Mouse (Mus musculus) limb, embryonic 13.5 days (tissue): Measurements from ENCODE around the gene Ip6k1. TPM values are rescaled to one million over a fixed set of nuclear protein-coding genes. Genes with fewer than 3 reads are reported as not detected.
"Not testable (repeated sequence)": the region's sequence is repeated elsewhere in the genome, so short reads cannot be mapped to it uniquely, and the experiment has no call there.

Source experiments
- ATAC-seq: fragments of 200-750 bp; cut with Nextera tagmentation; 2 replicates; pipeline ENCODE4 v1.8.0; 2017; ENCODE audit warnings: low read depth, moderate number of reproducible peaks, moderate TSS enrichment; ENCODE audit not compliant: low FRiP score
- H3K27ac ChIP-seq: fragments of 300-500 bp; sonication (generic); 2 replicates; pipeline ENCODE4 v1.5.1; 2015; ENCODE audit warnings: inconsistent platforms, mild to moderate bottlenecking, moderate library complexity
- H3K27me3 ChIP-seq: fragments of 300-500 bp; sonication (generic); 2 replicates; pipeline ENCODE4 v1.6.1; 2015; ENCODE audit warnings: mild to moderate bottlenecking, inconsistent platforms
- H3K36me3 ChIP-seq: fragments of 300-500 bp; sonication (generic); 2 replicates; pipeline ENCODE4 v1.6.1; 2015; ENCODE audit warnings: inconsistent platforms, mild to moderate bottlenecking, moderate library complexity
- H3K4me1 ChIP-seq: fragments of 300-500 bp; sonication (generic); 2 replicates; pipeline ENCODE4 v1.6.1; 2015; ENCODE audit warnings: inconsistent platforms
- H3K4me2 ChIP-seq: fragments of 300-500 bp; sonication (generic); replicated peaks from 2 replicates; pipeline ENCODE4 v1.6.1; 2015; ENCODE audit warnings: inconsistent platforms, mild to moderate bottlenecking, moderate library complexity
- H3K4me3 ChIP-seq: fragments of 300-500 bp; sonication (generic); 2 replicates; pipeline ENCODE4 v1.5.1; 2015; ENCODE audit warnings: moderate library complexity, mild to moderate bottlenecking, inconsistent platforms
- H3K9ac ChIP-seq: fragments of 300-500 bp; sonication (generic); 2 replicates; pipeline ENCODE4 v1.6.1; 2015; ENCODE audit warnings: mild to moderate bottlenecking, inconsistent platforms
- H3K9me3 ChIP-seq: fragments of 300-500 bp; sonication (generic); 2 replicates; pipeline ENCODE4 v1.6.1; 2016; ENCODE audit warnings: inconsistent platforms
- WGBS: fragments of 180-500 bp; shearing (Covaris S2); methylation state at CpG from one replicate; pipeline ENCODE4 v1.1.7; 2015; 5-methylcytosine and 5-hydroxymethylcytosine counted together
- polyA plus RNA-seq: library from polyadenylated mRNA; unstranded; fragments of >200 nt; fragmentation: Nextera tagmentation; extraction: Ambion mirVana; gene quantifications from 2 replicates; pipeline ENCODE4 v1.2.1, GENCODE M21; 2015

Gene Ip6k1
- polyA plus RNA-seq, 1 experiment from 2014 or later, result 72.8 TPM

GRCm38 (mm10) chr9:108003531-108003890 is 1.2 kb downstream of the Ip6k1 start:
- H3K27me3 ChIP-seq, result no peaks in the 10 kb centered on the region
- 5% methylated on average over 8 of the region's 8 CpGs for WGBS
- ATAC-seq, result no peak
- peak overlapping the region; percentile 93 for H3K9ac ChIP-seq
- peak overlapping the region; percentile 90; the same call in 1 of the 2 replicates for H3K27ac ChIP-seq
- H3K4me3 ChIP-seq, result peak overlapping the region; percentile 95
- 0 out of 2 replicates have a peak, but pooled peaks cover under 1% of the 10 kb centered on the region for H3K36me3 ChIP-seq
- H3K9me3 ChIP-seq, result no peaks in the 10 kb centered on the region
- peak overlapping the region; percentile 88 for H3K4me2 ChIP-seq
- H3K4me1 ChIP-seq, result peaks cover 24% of the 10 kb centered on the region

- no peak overlapping the region for H3K4me3 ChIP-seq
- no peak overlapping the region for H3K4me2 ChIP-seq
- H3K36me3 ChIP-seq, result peaks cover 11% of the 10 kb centered on the region
- no peaks in the 10 kb centered on the region for H3K27me3 ChIP-seq
- no peak for ATAC-seq
- H3K4me1 ChIP-seq, result peaks cover 18% of the 10 kb centered on the region
- H3K9me3 ChIP-seq, result no peaks in the 10 kb centered on the region
- 88% methylated on average over 5 of the region's 5 CpGs for WGBS
- no peak overlapping the region for H3K27ac ChIP-seq
- H3K9ac ChIP-seq, result no peak overlapping the region
These were observed 5.7 kb downstream of the Ip6k1 start for GRCm38 (mm10) chr9:108008041-108008440.

- H3K27me3 ChIP-seq, result no peaks in the 10 kb centered on the region
- no peak overlapping the region for H3K27ac ChIP-seq
- no peak for ATAC-seq
- H3K9me3 ChIP-seq, result no peaks in the 10 kb centered on the region
- no peak overlapping the region for H3K4me2 ChIP-seq
- no peak overlapping the region for H3K9ac ChIP-seq
- H3K4me3 ChIP-seq, result no peak overlapping the region
- peaks cover 19% of the 10 kb centered on the region for H3K36me3 ChIP-seq
- no peaks in the 10 kb centered on the region for H3K4me1 ChIP-seq
These were observed 8.1 kb downstream of the Ip6k1 start for GRCm38 (mm10) chr9:108010385-108010784.

- H3K9me3 ChIP-seq, H3K4me2 ChIP-seq, ATAC-seq, H3K27me3 ChIP-seq, H3K27ac ChIP-seq, H3K4me1 ChIP-seq, H3K9ac ChIP-seq, H3K4me3 ChIP-seq: not testable (repeated sequence)
- WGBS, result 92% methylated on average over 2 of the region's 2 CpGs
- H3K36me3 ChIP-seq, result peaks cover 27% of the 10 kb centered on the region
These were observed 11.3 kb downstream of the Ip6k1 start for GRCm38 (mm10) chr9:108013577-108013976.

GRCm38 (mm10) chr9:108017127-108017526 is 14.8 kb downstream of the Ip6k1 start:
- Histone ChIP-seq H3K27ac (no peak overlapping the region), H3K4me2 (no peak overlapping the region), H3K27me3 (no peaks in the 10 kb centered on the region), H3K9ac (no peak overlapping the region), H3K4me3 (no peak overlapping the region), H3K4me1 (no peaks in the 10 kb centered on the region), H3K36me3 (peaks cover 25% of the 10 kb centered on the region), H3K9me3 (no peaks in the 10 kb centered on the region)
- ATAC-seq, result no peak
- 89% methylated on average over 3 of the region's 3 CpGs for WGBS

- Histone ChIP-seq H3K27me3 (no peaks in the 10 kb centered on the region), H3K9me3 (no peaks in the 10 kb centered on the region), H3K4me3 (no peak overlapping the region), H3K4me1 (no peaks in the 10 kb centered on the region), H3K9ac (no peak overlapping the region), H3K36me3 (peaks cover 26% of the 10 kb centered on the region), H3K4me2 (no peak overlapping the region), H3K27ac (no peak overlapping the region)
- 88% methylated on average over 1 of the region's 1 CpGs for WGBS
- no peak for ATAC-seq
These were observed 18.4 kb downstream of the Ip6k1 start for GRCm38 (mm10) chr9:108020741-108021140.

- ATAC-seq, result no peak
- Histone ChIP-seq H3K9ac (no peak overlapping the region), H3K4me3 (no peak overlapping the region), H3K9me3 (0 out of 2 replicates have a peak, but pooled peaks cover 3% of the 10 kb centered on the region), H3K27me3 (no peaks in the 10 kb centered on the region), H3K4me2 (no peak overlapping the region), H3K27ac (no peak overlapping the region), H3K36me3 (peaks cover 43% of the 10 kb centered on the region), H3K4me1 (no peaks in the 10 kb centered on the region)
- WGBS, result 93% methylated on average over 3 of the region's 3 CpGs
These were observed 20.9 kb downstream of the Ip6k1 start for GRCm38 (mm10) chr9:108023216-108023615.

GRCm38 (mm10) chr9:108026584-108026983 is 24.3 kb downstream of the Ip6k1 start:
- WGBS, result 86% methylated on average over 3 of the region's 3 CpGs
- H3K4me1 ChIP-seq, result no peaks in the 10 kb centered on the region
- H3K27me3 ChIP-seq, result no peaks in the 10 kb centered on the region
- no peak overlapping the region for H3K27ac ChIP-seq
- peaks cover 59% of the 10 kb centered on the region for H3K36me3 ChIP-seq
- no peak for ATAC-seq
- H3K9me3 ChIP-seq, result 0 out of 2 replicates have a peak, but pooled peaks cover 3% of the 10 kb centered on the region
- H3K4me2 ChIP-seq, result no peak overlapping the region
- no peak overlapping the region for H3K4me3 ChIP-seq
- H3K9ac ChIP-seq, result no peak overlapping the region

GRCm38 (mm10) chr9:108027867-108028266 is 25.6 kb downstream of the Ip6k1 start:
- 97% methylated on average over 3 of the region's 3 CpGs for WGBS
- no peak for ATAC-seq
- peaks cover 72% of the 10 kb centered on the region for H3K36me3 ChIP-seq

GRCm38 (mm10) chr9:108032126-108032525 is 29.8 kb downstream of the Ip6k1 start:
- Histone ChIP-seq H3K27me3 (no peaks in the 10 kb centered on the region), H3K36me3 (peaks cover 73% of the 10 kb centered on the region), H3K4me1 (no peaks in the 10 kb centered on the region), H3K27ac (no peak overlapping the region), H3K4me3 (no peak overlapping the region), H3K9me3 (0 out of 2 replicates have a peak, but pooled peaks cover 3% of the 10 kb centered on the region), H3K9ac (no peak overlapping the region), H3K4me2 (no peak overlapping the region)
- no peak for ATAC-seq
- 92% methylated on average over 5 of the region's 5 CpGs for WGBS

More at GRCm38 (mm10) chr9:108027867-108028266, 25.6 kb downstream of the Ip6k1 start:
- Histone ChIP-seq H3K27me3 (no peaks in the 10 kb centered on the region), H3K9me3 (0 out of 2 replicates have a peak, but pooled peaks cover 3% of the 10 kb centered on the region), H3K27ac (no peak overlapping the region), H3K9ac (no peak overlapping the region), H3K4me2 (no peak overlapping the region), H3K4me1 (no peaks in the 10 kb centered on the region), H3K4me3 (no peak overlapping the region)

GRCm38 (mm10) chr9:108035331-108036156 is 33.2 kb downstream of the Ip6k1 start:
- Histone ChIP-seq H3K27ac (no peak overlapping the region), H3K9me3 (no peaks in the 10 kb centered on the region), H3K27me3 (no peaks in the 10 kb centered on the region), H3K4me3 (no peak overlapping the region), H3K9ac (no peak overlapping the region), H3K36me3 (peaks cover 74% of the 10 kb centered on the region), H3K4me2 (no peak overlapping the region), H3K4me1 (no peaks in the 10 kb centered on the region)
- no peak for ATAC-seq
- 95% methylated on average over 2 of the region's 2 CpGs for WGBS

- Histone ChIP-seq H3K4me1 (peaks cover 19% of the 10 kb centered on the region), H3K36me3 (peaks cover 67% of the 10 kb centered on the region), H3K4me3 (no peak overlapping the region), H3K27ac (no peak overlapping the region), H3K4me2 (no peak overlapping the region), H3K27me3 (no peaks in the 10 kb centered on the region), H3K9me3 (no peaks in the 10 kb centered on the region), H3K9ac (no peak overlapping the region)
- WGBS, result 93% methylated on average over 8 of the region's 8 CpGs
- no peak for ATAC-seq
These were observed 42.6 kb downstream of the Ip6k1 start for GRCm38 (mm10) chr9:108044751-108045492.
